Mouse (Mus musculus) right cerebral cortex, postnatal 10 days (tissue): ENCODE results near the gene Grik4.

Experiments used
- DNase-seq, 2 experiments: peaks; one replicate each; pipeline ENCODE4 v3.0.0; 2021; ENCODE audit warnings: low spot score in 2 of 2

The Grik4 gene

GRCm38 (mm10) chr9:42750176-42750575 is 194.1 kb downstream of the Grik4 start:
- no peak for DNase-seq

GRCm38 (mm10) chr9:42745982-42746381 is 198.3 kb downstream of the Grik4 start:
- DNase-seq, result no peak

DNA sequence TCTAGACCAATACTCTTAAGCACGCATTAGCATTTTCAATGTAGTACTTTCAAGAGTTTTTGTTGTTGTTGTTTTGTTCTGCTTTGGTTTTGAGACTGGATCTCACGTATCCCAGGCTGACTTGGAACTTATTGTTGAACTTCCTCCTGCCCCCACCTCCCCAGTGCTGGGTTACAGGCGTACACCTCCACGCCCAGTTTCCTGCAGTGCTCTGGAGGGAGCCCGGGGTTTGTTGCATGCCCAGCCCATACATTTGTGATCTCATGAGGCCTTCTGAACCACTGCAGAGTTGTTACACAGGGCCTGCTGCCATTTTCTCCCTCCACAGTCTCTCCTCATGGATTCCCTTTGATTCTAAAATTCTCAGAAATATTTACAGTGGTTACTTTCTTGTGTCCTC is 201.9 kb downstream of the Grik4 start:
- no peak for DNase-seq

- DNase-seq, result no peak
These were observed 207.5 kb downstream of the Grik4 start for GRCm38 (mm10) chr9:42736697-42737335.

DNA sequence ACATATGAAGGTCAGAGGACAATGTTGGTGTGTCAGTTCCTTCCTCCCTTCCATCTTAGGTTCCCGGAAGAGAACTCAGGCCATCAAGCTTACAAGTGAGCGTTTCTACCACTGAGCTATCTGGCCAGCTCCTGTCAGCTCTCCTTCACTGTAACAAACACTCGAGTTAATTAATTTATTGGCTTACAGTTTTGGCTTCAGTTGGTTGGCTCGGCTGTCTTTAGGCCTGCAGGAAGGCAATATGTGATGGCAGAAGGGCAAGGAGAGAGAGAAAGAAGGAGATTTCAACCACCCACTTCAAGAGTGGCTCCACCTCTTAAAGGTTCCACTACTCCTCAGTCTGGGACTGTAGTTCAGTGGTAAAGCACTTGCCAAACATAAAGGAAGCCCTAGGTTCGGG is 209.2 kb downstream of the Grik4 start:
- DNase-seq, result no peak

GRCm38 (mm10) chr9:42732731-42733318 is 211.5 kb downstream of the Grik4 start:
- DNase-seq, result no peak

DNA sequence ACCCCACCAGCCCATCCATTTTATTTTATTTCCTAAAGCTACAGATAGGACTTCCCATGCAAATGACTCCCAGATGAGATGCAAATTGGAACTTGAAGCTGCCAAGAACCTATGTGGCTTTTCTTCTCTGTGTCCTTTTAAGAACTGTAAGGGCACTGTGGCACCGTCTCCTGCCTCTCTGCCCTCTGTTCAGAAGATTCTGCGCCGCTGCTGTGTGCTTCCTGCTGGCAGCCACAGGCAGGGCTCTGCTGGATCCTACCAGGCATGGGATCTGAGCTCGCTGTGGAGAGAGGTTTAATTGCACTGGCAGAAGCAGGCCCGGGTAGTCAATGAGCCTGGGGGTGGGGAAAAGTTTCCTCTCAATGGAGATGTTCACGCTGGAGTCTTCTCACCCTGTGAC is 215.8 kb downstream of the Grik4 start:
- DNase-seq, result peak in 1 of 2 experiments; percentile 42

GRCm38 (mm10) chr9:42727661-42728060 is 216.6 kb downstream of the Grik4 start:
- no peak for DNase-seq

- DNase-seq, result no peak
These were observed 217.1 kb downstream of the Grik4 start for GRCm38 (mm10) chr9:42727186-42727585.

DNA sequence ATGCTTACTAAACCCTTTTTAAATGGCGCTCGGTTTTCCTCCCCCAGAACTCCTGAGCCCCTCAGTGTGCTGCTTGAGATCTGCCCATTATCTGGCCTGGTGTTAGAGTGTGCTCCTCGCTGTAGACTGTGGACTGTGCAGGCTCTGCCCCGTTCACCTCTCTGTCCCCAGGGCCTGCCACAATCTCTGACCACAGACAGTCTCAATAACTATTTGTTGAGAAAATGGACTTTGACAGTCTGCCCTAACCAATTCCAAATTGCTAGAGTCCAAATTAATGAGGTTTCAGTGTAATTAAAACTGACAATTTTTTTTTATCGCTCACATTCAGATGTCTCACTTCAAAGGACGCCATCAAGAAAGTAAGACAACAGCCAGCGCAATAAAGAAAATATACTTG is 220.2 kb downstream of the Grik4 start:
- DNase-seq, result no peak

DNA sequence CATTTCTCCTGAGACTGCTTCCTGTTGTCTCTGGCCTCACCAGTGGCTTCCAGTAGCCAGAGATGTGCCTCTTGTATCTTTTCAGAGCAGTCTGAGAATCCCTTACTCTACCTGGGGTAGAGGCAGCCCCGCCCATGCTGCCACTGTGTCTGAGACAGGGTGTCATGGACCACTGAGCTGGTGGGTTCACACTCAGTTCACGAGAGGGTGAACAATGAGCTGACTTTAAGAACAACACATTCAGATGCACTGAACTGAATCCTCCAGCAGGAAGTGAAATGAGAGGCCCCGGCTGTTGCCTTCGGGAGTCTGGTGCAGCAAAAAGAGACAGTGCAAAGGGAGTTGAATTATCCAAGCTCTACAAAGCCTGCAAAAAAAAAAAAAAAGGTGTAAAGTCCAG is 221.8 kb downstream of the Grik4 start:
- DNase-seq, result no peak

DNA sequence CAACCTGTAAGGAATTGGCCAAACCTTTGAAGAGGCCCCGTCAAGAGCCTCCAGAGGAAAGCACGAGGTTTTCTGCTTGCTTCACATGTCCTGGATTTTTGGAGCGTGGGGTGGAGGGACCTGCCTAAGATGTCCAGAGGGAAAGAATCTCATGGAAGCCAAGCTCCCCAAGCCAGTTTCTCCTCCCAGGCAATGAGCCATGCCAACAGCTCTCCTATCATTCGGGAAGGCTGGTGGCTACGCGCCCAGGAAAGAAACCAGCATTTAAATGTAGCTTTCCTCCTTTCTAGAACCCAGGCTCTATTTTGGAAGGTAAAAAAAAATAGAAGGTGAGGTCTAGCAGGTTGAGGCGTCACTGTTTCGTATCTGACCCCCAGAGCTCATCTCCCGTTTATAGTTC is 222.6 kb downstream of the Grik4 start:
- DNase-seq, result peak in 1 of 2 experiments; percentile 63

DNA sequence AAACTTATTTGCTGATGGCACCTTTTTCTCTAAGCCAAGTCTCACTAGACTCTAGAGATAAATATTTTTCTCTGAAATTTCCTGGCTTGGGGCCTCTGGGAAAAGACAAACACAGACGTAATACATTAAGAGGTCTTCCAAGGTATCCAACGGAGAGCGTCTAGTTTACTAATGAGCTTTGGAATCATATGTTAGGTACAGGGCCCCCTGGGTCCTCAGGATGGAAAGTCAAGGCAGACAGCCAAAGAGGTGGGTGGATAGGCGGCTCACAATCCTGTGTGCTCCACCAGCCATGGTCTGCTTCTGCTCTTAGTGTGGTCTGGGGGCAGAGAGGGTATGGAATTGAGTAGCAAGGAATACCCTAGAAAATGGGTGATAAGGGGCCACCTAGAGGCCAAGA is 223.1 kb downstream of the Grik4 start:
- DNase-seq, result no peak

DNA sequence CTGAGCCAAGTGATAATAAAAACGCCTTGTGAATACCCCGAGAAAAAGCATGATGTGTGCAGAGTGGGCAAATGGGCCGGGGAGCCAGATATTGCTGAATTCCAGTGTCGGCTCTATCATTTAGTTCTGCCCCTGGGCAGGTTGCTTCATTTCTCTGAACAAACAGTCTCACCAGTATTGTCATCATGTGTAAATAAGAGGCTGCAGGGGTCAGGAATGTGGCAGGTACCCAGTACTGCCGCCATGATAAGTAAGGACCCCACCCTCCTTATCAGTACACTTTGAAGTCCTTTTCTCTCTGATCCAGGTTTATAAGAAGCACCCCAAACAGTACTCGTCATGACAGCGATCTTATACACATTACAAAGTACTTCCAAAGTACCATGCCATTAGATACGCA is 230.4 kb downstream of the Grik4 start:
- no peak for DNase-seq

DNA sequence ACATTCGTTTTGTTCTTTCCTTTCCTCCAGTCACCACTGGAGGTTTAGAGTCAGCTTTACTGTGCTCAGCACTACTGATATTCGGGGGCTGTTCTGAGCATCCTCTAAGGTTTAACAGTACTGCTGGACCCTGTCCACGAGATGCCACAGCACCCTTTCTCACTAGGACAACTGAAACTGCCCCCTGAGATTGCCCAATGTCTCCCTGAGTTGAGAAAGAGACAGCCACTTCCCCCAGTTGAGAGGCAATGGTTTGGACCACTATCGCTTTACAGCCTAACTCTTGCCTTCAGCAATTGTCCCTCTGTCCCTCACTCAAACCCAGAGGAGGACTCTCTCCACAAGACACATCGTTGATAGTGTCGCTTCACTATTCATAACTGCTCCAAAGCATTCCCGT is 238.4 kb downstream of the Grik4 start:
- DNase-seq, result no peak

DNA sequence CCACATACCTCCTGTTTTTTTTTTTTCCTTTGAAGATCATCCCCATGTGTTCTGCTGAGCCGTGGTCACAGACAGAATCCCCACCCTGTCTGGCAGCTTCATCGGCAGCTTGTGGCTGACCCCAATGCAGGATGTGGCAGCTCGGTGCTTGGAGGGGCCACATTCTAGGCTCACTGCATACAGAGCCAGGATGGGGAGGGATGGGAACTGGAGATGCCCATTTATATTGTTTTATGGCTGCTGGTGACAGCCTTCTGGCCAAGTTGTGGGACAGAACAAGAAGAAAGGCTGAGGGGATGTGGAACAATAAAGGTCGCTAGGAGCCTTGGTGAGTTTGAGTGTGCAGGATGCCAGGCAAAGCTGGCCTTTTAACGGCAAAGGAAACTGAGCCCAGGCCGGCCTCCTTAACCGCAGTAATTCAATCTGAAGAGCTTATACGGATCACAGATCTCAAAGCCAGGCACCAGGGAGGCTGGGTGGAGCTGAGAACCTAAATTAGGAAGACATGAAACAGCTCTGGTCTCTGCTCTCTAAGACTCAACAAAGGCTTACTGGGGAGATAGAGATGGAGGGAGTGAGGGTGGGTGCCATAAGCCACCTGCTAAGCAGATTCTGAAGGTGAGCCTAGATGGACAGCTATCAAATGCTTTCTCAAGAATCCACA is 241.0 kb downstream of the Grik4 start:
- DNase-seq, result no peak

GRCm38 (mm10) chr9:42702231-42703132 is 241.8 kb downstream of the Grik4 start:
- DNase-seq, result no peak

DNA sequence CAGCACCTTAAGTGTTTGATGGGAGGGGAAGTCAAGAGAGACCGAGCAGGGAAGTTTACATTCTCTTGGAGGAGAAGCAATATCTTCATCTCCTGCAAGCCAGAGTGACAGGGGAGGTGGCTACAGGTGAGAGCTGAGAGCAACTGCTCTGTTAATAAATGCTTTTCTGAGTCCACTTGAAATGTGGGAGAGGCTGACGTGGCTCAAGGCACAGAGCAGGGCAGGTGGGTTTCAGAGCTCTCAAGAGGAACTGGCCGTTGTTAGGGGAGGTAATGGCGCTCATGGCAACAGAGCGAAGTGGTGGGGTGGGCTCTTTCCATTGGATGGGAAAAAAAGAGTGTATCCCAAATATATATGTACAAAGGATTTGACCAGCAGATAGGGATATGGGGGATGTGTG is 242.6 kb downstream of the Grik4 start:
- DNase-seq, result no peak

GRCm38 (mm10) chr9:42693024-42693423 is 251.3 kb downstream of the Grik4 start:
- DNase-seq, result no peak

DNA sequence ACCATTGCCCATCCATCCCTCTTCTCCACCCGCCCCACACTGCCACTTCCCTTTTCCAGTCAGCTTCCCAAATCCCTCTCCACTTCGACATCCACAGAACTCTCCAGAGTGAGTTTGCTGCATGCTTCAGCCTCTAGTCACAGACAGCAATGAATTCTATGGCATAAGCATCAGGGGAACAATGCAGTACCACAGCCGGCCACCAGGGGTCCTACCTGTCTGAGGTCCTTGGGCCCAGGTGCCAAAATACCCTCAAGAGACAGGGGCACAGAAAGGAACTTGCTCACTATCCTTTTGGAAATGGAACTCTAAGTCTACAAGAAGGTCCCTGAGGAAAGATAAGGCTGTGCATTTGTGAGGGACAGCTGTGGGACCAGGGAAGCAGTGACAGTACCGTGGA is 256.1 kb downstream of the Grik4 start:
- peak; percentile 39 to 63 for DNase-seq

DNA sequence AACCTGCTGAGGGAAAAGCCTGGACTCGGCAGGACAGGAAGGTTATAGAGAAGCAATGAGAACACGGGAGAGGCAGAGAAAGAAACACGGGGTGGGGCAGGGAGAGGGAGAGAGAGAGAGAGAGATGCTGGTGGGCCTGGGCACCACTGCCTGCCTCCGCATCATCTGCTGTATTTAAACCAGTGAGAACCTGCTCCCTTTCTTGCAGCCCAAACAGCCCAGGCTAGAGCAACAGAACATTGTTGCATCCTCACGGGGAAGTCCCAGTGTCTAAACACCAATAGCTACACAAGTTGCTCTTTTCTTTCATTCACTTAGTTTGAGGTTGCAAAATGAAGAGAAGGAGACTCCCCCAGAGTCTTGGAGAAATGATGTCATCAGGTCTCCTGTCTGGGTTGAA is 258.2 kb downstream of the Grik4 start:
- no peak for DNase-seq

GRCm38 (mm10) chr9:42674017-42674412 is 270.3 kb downstream of the Grik4 start:
- DNase-seq, result no peak
